Mouse (Mus musculus) splenic B cell, adult 2 months (primary cell): ENCODE measurements at regions not wholly inside any gene's neighbourhood (a gene's known extent, or its start where the extent isn't known, plus 50 kb on each side); places are given as distances from the start of the nearest gene placed in this dataset.
A peak's percentile ranks its signal among the peaks of the same experiment; 100 is the strongest.

Experiments used
- DNase-seq: peaks from one replicate; pipeline ENCODE4 v3.0.0-alpha.2; 2011; ENCODE audit warnings: low read depth, low spot score
- H3K27me3 ChIP-seq: 2 replicates; pipeline ENCODE4 v1.6.1; 2012; ENCODE audit warnings: mild to moderate bottlenecking, low read length, moderate library complexity, mixed read lengths; ENCODE audit not compliant: control insufficient read depth, poor library complexity, insufficient read depth, severe bottlenecking
- H3K36me3 ChIP-seq: 2 replicates; pipeline ENCODE4 v1.6.1; 2012; ENCODE audit warnings: mild to moderate bottlenecking, low read length, moderate library complexity, mixed read lengths; ENCODE audit not compliant: control insufficient read depth, poor library complexity, insufficient read depth, severe bottlenecking

- peak; percentile 46 for DNase-seq
- Histone ChIP-seq H3K27me3 (no peaks in the 10 kb centered on the region), H3K36me3 (no peaks in the 10 kb centered on the region)
Measured at GRCm38 (mm10) chr2:147256696-147257095, 62.7 kb upstream of the Nkx2-2 start.

- Histone ChIP-seq H3K27me3 (no peaks in the 10 kb centered on the region), H3K36me3 (no peaks in the 10 kb centered on the region)
- no peak for DNase-seq
Measured at GRCm38 (mm10) chr2:147254944-147255343, 60.9 kb upstream of the Nkx2-2 start.

- Histone ChIP-seq H3K36me3 (no peaks in the 10 kb centered on the region), H3K27me3 (no peaks in the 10 kb centered on the region)
- no peak for DNase-seq
Measured at GRCm38 (mm10) chr2:147254137-147254536, 60.1 kb upstream of the Nkx2-2 start.

- H3K36me3 ChIP-seq = no peaks in the 10 kb centered on the region
- no peaks in the 10 kb centered on the region for H3K27me3 ChIP-seq
- DNase-seq = no peak
Measured at GRCm38 (mm10) chr2:147247981-147248514, 54.0 kb upstream of the Nkx2-2 start.

GRCm38 (mm10) chr2:147247238-147247637, 53.2 kb upstream of the Nkx2-2 start:
- H3K36me3 ChIP-seq = no peaks in the 10 kb centered on the region
- H3K27me3 ChIP-seq = no peaks in the 10 kb centered on the region

GRCm38 (mm10) chr2:147244406-147244805, 50.4 kb upstream of the Nkx2-2 start:
- no peak for DNase-seq

More at GRCm38 (mm10) chr2:147247238-147247637, 53.2 kb upstream of the Nkx2-2 start:
- no peak for DNase-seq

More at GRCm38 (mm10) chr2:147244406-147244805, 50.4 kb upstream of the Nkx2-2 start:
- Histone ChIP-seq H3K36me3 (no peaks in the 10 kb centered on the region), H3K27me3 (no peaks in the 10 kb centered on the region)
